Comparison of ENCODE assay signal across 17 mouse cellular contexts in genomic region chr2:171000165-171000564, GRCm38 (mm10).
"Had no signal": no experiment of that assay in that cellular context is flagged by ENCODE, and none has a peak within 500 bp of the region (broad histone marks: within the 10 kb centered on the region; RNA-seq: fewer than 3 reads in every experiment).

No protein-coding gene starts in this region.

- H3K9me3 ChIP-seq: limb, embryonic 12.5 days; lung, embryonic 15.5 days; neural tube, embryonic 12.5 days had no signal

- H3K4me1 ChIP-seq: liver, embryonic 13.5 days; lung, embryonic 15.5 days; megakaryocyte, embryonic 14.5 days; neural tube, embryonic 12.5 days had no signal

- H3K4me3 ChIP-seq: limb, embryonic 12.5 days; liver, embryonic 13.5 days; lung, embryonic 15.5 days; megakaryocyte, embryonic 14.5 days; neural tube, embryonic 12.5 days had no signal

- H3K4me2 ChIP-seq: limb, embryonic 12.5 days; liver, embryonic 13.5 days; lung, embryonic 15.5 days; neural tube, embryonic 12.5 days had no signal

- H3K36me3 ChIP-seq: limb, embryonic 12.5 days; liver, embryonic 13.5 days; lung, embryonic 15.5 days; neural tube, embryonic 12.5 days had no signal

- H3K27me3 ChIP-seq: limb, embryonic 12.5 days; liver, embryonic 13.5 days; lung, embryonic 15.5 days; megakaryocyte, embryonic 14.5 days; neural tube, embryonic 12.5 days had no signal

- H3K9ac ChIP-seq: limb, embryonic 12.5 days; liver, embryonic 13.5 days; liver, postnatal 0 days; lung, embryonic 15.5 days; neural tube, embryonic 12.5 days had no signal

- ATAC-seq: intestine, postnatal 0 days; liver, postnatal 0 days had no signal

- DNase-seq: kidney, adult 9 months; kidney, postnatal 36 days; layer of hippocampus, adult 9-11 months; liver; liver, embryonic 13.5 days; liver, postnatal 0 days; lung, postnatal 14 days; thymus, adult 2 months; thymus, postnatal 25 days had no signal

- H3K27ac ChIP-seq: kidney, postnatal 0 days; limb, embryonic 12.5 days; liver, embryonic 13.5 days; lung, embryonic 15.5 days; macrophage; neural tube, embryonic 12.5 days; stomach, postnatal 0 days had no signal
